Mouse (Mus musculus) cerebellum, postnatal 4 days (tissue): ENCODE data around the gene Ccdc12.

ENCODE experiments used
- DNase-seq, 2 experiments: peaks; one replicate each; pipeline ENCODE4 v3.0.0; 2022; ENCODE audit warnings: low spot score in 2 of 2, mixed read lengths in 1 of 2

The Ccdc12 gene

GRCm38 (mm10) chr9:110656249-110657221, at the start of gene Ccdc12:
Gene Ccdc12, plus strand, starts transcription at chr9:110656503.
- peak; percentile 83 to 93 for DNase-seq

GRCm38 (mm10) chr9:110611471-110611870, 44.8 kb upstream of the Ccdc12 start:
- no peak for DNase-seq

- DNase-seq: no peak
Observed at GRCm38 (mm10) chr9:110617081-110617480, 39.2 kb upstream of the Ccdc12 start.

- DNase-seq: no peak
Observed at GRCm38 (mm10) chr9:110620180-110620579, 36.1 kb upstream of the Ccdc12 start.

GRCm38 (mm10) chr9:110620685-110621084, 35.6 kb upstream of the Ccdc12 start:
- DNase-seq: no peak

GRCm38 (mm10) chr9:110622621-110623219, 33.6 kb upstream of the Ccdc12 start:
- DNase-seq: no peak

GRCm38 (mm10) chr9:110623416-110624195, 32.7 kb upstream of the Ccdc12 start:
- no peak for DNase-seq

- DNase-seq: peak; percentile 69 to 82
Observed at GRCm38 (mm10) chr9:110624361-110625166, 31.7 kb upstream of the Ccdc12 start, which contains the start of gene Nradd. Gene Nradd, minus strand, starts transcription at chr9:110624452.

GRCm38 (mm10) chr9:110625350-110625908, 30.9 kb upstream of the Ccdc12 start:
- DNase-seq: no peak

GRCm38 (mm10) chr9:110630171-110630570, 26.1 kb upstream of the Ccdc12 start:
- no peak for DNase-seq

- DNase-seq: peak in 1 of 2 experiments; percentile 73
Observed at GRCm38 (mm10) chr9:110631191-110631590, 25.1 kb upstream of the Ccdc12 start.

- DNase-seq: no peak
Observed at GRCm38 (mm10) chr9:110631651-110632275, 24.5 kb upstream of the Ccdc12 start.

- no peak for DNase-seq
Observed at GRCm38 (mm10) chr9:110632671-110633070, 23.6 kb upstream of the Ccdc12 start.

- no peak for DNase-seq
Observed at GRCm38 (mm10) chr9:110633882-110634281, 22.4 kb upstream of the Ccdc12 start.

- DNase-seq: peak; percentile 77 to 91
Observed at GRCm38 (mm10) chr9:110635225-110635624, 21.1 kb upstream of the Ccdc12 start.

GRCm38 (mm10) chr9:110638611-110639021, 17.7 kb upstream of the Ccdc12 start:
- peak in 1 of 2 experiments; percentile 43 for DNase-seq

- no peak for DNase-seq
Observed at GRCm38 (mm10) chr9:110641006-110641405, 15.3 kb upstream of the Ccdc12 start.

GRCm38 (mm10) chr9:110642812-110643524, 13.3 kb upstream of the Ccdc12 start:
- DNase-seq: no peak

GRCm38 (mm10) chr9:110643787-110644186, 12.5 kb upstream of the Ccdc12 start:
- DNase-seq: no peak

- no peak for DNase-seq
Observed at GRCm38 (mm10) chr9:110644295-110644694, 12.0 kb upstream of the Ccdc12 start.
